Mouse (Mus musculus) kidney, adult 2 months (tissue): Measurements from ENCODE around the gene Tmem63b.

Source experiments
- CTCF ChIP-seq: fragments of 200-500 bp; conservative IDR thresholded peaks from 2 replicates; pipeline ENCODE4 v1.5.1; 2011; ENCODE audit warnings: low read depth, mild to moderate bottlenecking, control low read depth, low read length, moderate library complexity, mixed read lengths; ENCODE audit not compliant: insufficient read depth, insufficient read length
- POLR2A ChIP-seq: fragments of 200-500 bp; IDR thresholded peaks from one replicate; pipeline ENCODE4 v1.6.1; 2011; ENCODE audit warnings: low read depth, low read length, control low read depth

- TF ChIP-seq CTCF (no peak), POLR2A (no peak)
Observed at GRCm38 (mm10) chr17:45726249-45726648, 39.5 kb upstream of the Tmem63b start.
